Mouse (Mus musculus): ENCODE results near the gene Twnk.
A peak's percentile ranks its signal among the peaks of the same experiment; 100 is the strongest.
"Not testable (repeated sequence)": the region's sequence is repeated elsewhere in the genome, so short reads cannot be mapped to it uniquely, and the experiment has no call there.

The Twnk gene

GRCm38 (mm10) chr19:45024775-45025174, 19.3 kb downstream of the Twnk start:
- no peak for DNase-seq (ENCODE audit: low read depth, low spot score)

GRCm38 (mm10) chr19:45025937-45026568, 20.6 kb downstream of the Twnk start:
- DNase-seq (ENCODE audit: low read depth, low spot score) = no peak

- DNase-seq (ENCODE audit: low read depth, low spot score) = no peak
Measured at GRCm38 (mm10) chr19:45026958-45027670, 21.7 kb downstream of the Twnk start.

GRCm38 (mm10) chr19:45027848-45028247, 22.4 kb downstream of the Twnk start:
- DNase-seq (ENCODE audit: low read depth, low spot score) = no peak

GRCm38 (mm10) chr19:45028746-45029145, 23.3 kb downstream of the Twnk start:
- no peak for DNase-seq (ENCODE audit: low read depth, low spot score)

- no peak for DNase-seq (ENCODE audit: low read depth, low spot score)
Measured at GRCm38 (mm10) chr19:45029571-45029970, 24.1 kb downstream of the Twnk start.

GRCm38 (mm10) chr19:45030111-45030510, 24.6 kb downstream of the Twnk start:
- DNase-seq (ENCODE audit: low read depth, low spot score) = no peak

- DNase-seq (ENCODE audit: low read depth, low spot score) = peak; percentile 69
Measured at GRCm38 (mm10) chr19:45030746-45031693, 25.6 kb downstream of the Twnk start.

GRCm38 (mm10) chr19:45031780-45032179, 26.3 kb downstream of the Twnk start:
- no peak for DNase-seq (ENCODE audit: low read depth, low spot score)

- DNase-seq (ENCODE audit: low read depth, low spot score) = no peak
Measured at GRCm38 (mm10) chr19:45032570-45033332, 27.3 kb downstream of the Twnk start.

- DNase-seq (ENCODE audit: low read depth, low spot score) = no peak
Measured at GRCm38 (mm10) chr19:45036867-45037266, 31.4 kb downstream of the Twnk start.

- DNase-seq (ENCODE audit: low read depth, low spot score) = not testable (repeated sequence)
Measured at GRCm38 (mm10) chr19:45038198-45038597, 32.7 kb downstream of the Twnk start.

GRCm38 (mm10) chr19:45040214-45040613, 34.8 kb downstream of the Twnk start:
- no peak for DNase-seq (ENCODE audit: low read depth, low spot score)

GRCm38 (mm10) chr19:45044389-45044927, 39.0 kb downstream of the Twnk start:
- no peak for DNase-seq (ENCODE audit: low read depth, low spot score)

- no peak for DNase-seq (ENCODE audit: low read depth, low spot score)
Measured at GRCm38 (mm10) chr19:45045236-45045635, 39.8 kb downstream of the Twnk start.

- no peak for DNase-seq (ENCODE audit: low read depth, low spot score)
Measured at GRCm38 (mm10) chr19:45045651-45046050, 40.2 kb downstream of the Twnk start, which contains the start of gene Pdzd7. Gene Pdzd7, minus strand, starts transcription at chr19:45045717.

- no peak for DNase-seq (ENCODE audit: low read depth, low spot score)
Measured at GRCm38 (mm10) chr19:45046523-45047321, 41.3 kb downstream of the Twnk start.

- DNase-seq (ENCODE audit: low read depth, low spot score) = peak; percentile 57
Measured at GRCm38 (mm10) chr19:45047417-45047934, 42.0 kb downstream of the Twnk start, which contains the start of gene Sfxn3. Gene Sfxn3, plus strand, starts transcription at chr19:45047503.

GRCm38 (mm10) chr19:45047935-45048643, 42.6 kb downstream of the Twnk start:
- no peak for DNase-seq (ENCODE audit: low read depth, low spot score)
